Mouse (Mus musculus): ENCODE data around the gene Serpinb5.

DNA sequence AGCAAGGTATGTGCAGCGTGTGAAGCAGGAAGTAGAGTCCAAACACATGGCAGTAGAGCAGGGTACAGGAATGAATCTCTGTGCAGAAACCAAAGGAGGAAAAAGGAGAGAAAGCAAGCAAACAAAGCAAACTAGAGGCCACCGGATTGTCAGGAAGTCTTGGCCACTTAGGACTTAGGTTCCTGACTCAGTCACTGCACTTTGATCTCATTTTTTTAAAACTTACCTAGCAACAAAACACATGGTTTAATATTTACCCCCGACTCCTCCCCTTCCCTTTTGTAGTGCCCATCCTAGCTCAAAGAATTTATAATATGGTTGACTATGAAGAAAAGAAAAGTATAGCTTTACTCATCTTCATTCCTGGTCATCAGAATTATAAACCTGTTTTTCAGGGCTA lies 15.2 kb downstream of the Serpinb5 start:
- TF ChIP-seq USF1 (IDR thresholded peaks at IDR 0.05; ENCODE audit: low read depth, low read length) (no peak), JUND (conservative IDR thresholded peaks at IDR 0.05; ENCODE audit: low read depth, low read length) (no peak), CTCF (conservative IDR thresholded peaks at IDR 0.05 in 1 of 2, IDR thresholded peaks at IDR 0.05 in 1 of 2; ENCODE audit: low read depth in 2 of 2, low read length in 2 of 2) (no peak), POLR2A (IDR thresholded peaks at IDR 0.05; ENCODE audit: low read depth, low read length) (no peak), ETS1 (conservative IDR thresholded peaks at IDR 0.05; ENCODE audit: low read depth, low read length) (no peak), SMC3 (IDR thresholded peaks at IDR 0.05; ENCODE audit: low read depth, low read length) (no peak), SIN3A (IDR thresholded peaks at IDR 0.05; ENCODE audit: low read length) (no peak), HCFC1 (IDR thresholded peaks at IDR 0.05; ENCODE audit: low read depth, low read length) (no peak), MAZ (IDR thresholded peaks at IDR 0.05; ENCODE audit: low read depth, low read length) (no peak), ZC3H11A (IDR thresholded peaks at IDR 0.05; ENCODE audit: low read depth, low read length) (no peak), TBP (conservative IDR thresholded peaks at IDR 0.05; ENCODE audit: low read depth, low read length) (no peak), CHD2 (IDR thresholded peaks at IDR 0.05; ENCODE audit: low read length) (no peak)

All from CH12.LX (cell line).